Mouse (Mus musculus): Measurements from ENCODE around the gene Olfr1396.
"Not testable (repeated sequence)": the region's sequence is repeated elsewhere in the genome, so short reads cannot be mapped to it uniquely, and the experiment has no call there.

Gene Olfr1396

DNA sequence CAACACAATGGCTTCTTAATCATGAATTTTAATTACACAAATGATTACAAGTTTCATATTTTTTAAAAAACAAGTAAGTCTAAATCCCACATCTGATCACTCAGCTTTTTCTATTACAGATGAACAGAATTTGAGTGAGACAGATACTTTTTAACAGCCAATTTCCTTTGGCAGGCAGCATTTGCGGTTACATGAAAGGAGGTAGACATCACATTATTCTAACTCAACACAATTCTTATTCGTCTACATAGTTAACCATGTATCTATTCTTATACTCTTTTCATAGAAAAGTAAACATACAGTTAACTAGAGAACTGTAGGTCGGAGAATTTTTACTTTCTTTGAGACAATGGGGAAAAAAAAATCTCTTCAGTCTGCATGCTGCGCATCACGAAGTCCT lies 24.1 kb downstream of the Olfr1396 start:
- DNase-seq (ENCODE audit: low read depth, low spot score) = no peak

DNA sequence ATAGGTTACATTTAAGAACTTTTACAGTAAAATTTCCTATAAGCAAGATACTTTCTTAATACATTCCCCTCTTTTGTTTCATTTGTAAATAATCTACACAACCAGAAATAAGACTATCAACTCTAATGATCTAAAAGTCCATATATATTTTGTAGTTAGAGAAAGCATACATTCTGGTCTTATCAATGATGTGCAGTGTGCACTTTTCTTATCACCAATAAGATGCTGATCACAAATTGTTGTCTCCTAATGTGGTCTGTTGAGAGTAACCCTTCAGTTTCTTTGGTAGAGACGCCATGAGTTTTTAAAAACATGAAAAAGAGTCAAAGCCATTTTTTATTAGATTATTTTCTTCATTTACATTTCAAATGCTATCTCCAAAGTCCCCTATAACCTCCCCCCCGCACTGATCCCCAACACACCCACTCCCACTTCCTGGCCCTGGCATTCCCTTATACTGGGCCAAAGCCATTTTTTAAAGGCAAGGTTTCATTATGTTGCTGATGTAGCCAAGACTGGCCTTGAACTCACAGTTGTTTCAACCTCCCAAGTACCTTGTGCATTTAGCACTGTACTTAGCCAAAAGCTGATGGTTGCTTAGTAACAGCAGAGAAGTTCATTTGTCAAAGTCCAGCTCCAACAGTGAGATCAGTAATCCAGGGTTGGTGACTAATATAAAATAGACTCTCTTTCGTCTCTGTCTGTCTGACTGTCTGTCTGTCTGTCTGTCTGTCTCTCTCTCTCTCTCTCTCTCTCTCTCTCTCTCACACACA lies 24.8 kb downstream of the Olfr1396 start:
- DNase-seq (ENCODE audit: low read depth, low spot score) = no peak

DNA sequence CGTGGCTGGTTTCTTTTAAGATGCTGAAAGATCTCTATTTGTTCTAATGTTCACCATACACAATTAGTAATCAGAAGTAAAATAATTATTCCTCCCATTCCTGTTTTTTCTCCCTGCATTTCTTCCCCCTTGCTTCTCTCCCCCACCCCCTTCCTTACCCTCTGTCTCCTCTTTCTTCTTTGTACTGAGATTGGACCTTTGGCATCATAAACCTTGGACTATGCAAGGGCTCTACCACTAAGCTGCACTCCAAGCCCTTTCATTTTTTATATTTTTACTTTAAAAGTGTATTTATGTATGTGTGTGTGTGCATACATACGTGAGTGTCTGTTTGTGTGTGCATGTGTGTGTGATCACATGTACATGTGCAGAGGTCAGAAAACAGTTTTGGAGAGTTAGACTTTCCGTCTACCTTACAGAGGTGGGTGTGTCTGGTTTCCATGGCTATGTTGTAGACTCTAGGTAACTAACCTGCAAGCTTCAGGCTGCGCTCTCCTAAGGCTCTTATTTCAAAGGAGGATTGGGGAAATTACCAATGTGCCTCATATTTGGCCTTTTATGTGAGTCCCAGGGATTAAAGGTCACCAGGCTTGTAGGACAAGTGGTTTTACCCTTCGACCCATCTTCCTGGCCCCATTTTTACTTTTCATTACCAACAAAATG lies 25.6 kb downstream of the Olfr1396 start:
- no peak for DNase-seq (ENCODE audit: low read depth, low spot score)

DNA sequence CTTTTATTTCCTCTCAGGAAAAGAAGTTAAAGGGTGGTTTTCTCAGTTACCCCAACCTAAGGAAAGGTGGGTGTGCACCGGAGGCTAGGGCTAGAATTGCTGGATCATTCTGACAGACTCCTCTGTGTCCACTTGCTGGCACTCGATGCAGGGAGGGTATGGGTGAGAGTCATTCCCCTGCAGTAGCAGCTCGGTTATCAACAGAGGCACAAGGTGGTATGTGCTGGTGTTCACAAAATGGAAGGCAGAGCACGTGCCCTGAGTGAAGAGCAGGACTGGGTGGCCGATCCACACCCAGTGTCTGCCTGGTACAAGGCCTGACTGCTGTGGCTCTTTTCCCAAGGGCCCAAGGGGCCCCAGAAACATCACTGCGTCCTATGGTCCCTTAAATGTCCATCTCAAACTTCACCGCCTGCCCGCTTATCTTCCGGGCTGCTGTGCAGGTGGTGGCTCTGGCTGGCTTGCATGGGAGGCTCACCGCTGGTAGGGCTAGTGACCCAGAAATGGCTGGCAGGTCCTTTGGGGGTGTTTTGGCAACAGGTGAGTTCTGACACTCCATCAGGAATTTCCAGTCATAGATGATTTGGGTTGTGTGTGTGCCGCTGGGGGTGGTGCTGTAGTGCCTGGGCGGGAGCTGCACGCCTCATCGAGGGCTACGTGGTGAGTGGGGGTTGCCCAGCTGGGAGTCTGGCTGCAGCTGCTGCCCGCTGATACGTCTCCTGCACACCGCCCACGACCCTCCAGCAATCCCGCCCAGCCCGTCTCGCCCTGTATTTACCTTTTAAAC lies 26.7 kb downstream of the Olfr1396 start:
- DNase-seq (ENCODE audit: low read depth, low spot score) = no peak

DNA sequence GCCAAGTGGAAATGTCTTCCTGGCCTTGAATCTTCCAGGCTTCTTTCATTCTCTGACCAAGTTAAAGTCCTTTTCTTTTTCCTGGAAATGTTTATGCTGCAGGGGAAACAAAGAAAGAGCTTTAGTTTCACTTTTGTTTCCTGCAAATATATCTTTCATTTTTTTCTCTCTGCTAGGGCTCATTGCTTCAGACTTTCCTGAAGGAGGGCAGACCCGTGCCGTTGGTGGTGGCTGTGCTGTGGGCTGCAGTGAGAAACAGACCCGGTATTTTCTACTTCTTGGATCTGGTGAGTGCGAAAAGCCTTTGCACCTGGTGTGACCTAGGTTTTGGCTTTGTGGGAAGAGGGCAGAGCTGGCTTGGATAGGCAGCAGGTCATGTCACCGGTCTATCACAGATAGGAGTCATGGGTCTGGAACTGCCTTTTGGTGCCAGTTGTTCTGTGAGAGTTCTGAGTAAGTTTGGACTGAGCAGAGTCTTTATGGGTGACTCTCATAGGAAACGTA lies 27.8 kb downstream of the Olfr1396 start:
- DNase-seq (ENCODE audit: low read depth, low spot score) = no peak

DNA sequence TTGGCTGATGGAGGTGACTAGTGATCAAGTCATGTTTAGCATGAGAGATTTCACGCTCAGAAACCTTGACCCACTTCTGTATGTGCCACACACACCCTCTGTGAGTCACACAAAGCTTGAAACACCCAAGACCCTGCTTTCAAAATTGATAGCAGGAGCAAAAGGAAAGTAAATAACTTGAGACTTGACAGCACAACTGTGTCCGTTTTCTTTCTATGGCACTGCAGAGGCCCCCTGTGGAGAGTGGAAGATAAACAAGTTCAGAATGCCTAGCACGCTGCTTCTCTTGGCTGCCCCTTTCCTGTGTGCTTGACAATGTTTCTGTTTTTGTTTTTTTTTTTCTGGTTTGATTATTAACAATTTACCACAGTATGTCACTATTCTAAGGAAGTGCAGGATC lies 29.8 kb downstream of the Olfr1396 start:
- DNase-seq (ENCODE audit: low read depth, low spot score) = peak; percentile 16

DNA sequence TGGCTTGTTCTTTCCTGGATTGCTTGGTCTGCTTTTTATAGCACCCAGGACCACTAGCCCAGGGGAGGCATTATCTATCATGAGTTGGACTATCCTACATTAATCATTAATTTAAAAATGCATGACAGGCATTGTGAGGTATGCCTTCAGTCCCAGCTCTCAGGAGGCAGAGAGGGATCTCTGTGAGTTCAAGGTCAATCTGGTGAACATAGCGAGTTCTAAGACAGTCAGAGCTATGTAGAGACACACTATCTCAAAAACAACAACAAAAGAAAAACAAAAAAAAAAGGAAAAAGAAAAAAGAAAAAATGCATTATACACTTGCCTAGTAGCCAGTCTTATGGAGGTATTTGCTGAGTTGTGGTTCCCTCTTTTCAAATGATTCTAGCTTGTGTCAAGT lies 30.3 kb downstream of the Olfr1396 start:
- no peak for DNase-seq (ENCODE audit: low read depth, low spot score)

DNA sequence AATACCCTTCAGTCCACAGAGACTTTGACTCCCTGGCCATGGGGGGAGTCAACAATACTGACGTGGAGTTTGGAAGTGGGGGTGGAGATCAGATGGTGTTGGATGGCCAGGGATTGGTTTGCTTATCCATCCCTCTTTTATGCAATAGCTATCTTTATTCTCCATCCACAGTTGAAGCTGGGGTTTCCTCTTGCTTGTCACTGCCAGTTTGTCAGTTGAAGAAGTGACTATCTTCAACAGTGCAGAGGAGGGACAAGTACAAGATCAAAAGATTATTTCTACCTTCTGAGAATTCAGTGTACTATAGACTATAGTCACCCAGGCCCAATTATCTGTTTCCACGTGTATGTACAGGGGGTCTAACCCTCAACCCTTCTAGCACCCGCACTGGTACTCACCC lies 30.9 kb downstream of the Olfr1396 start:
- no peak for DNase-seq (ENCODE audit: low read depth, low spot score)

- DNase-seq (ENCODE audit: low read depth, low spot score) = no peak
Observed at GRCm38 (mm10) chr11:49083146-49083545, 31.5 kb downstream of the Olfr1396 start.

GRCm38 (mm10) chr11:49081886-49082285 lies 32.8 kb downstream of the Olfr1396 start:
- DNase-seq (ENCODE audit: low read depth, low spot score) = no peak

GRCm38 (mm10) chr11:49081356-49081755 lies 33.3 kb downstream of the Olfr1396 start:
- DNase-seq (ENCODE audit: low read depth, low spot score) = no peak

DNA sequence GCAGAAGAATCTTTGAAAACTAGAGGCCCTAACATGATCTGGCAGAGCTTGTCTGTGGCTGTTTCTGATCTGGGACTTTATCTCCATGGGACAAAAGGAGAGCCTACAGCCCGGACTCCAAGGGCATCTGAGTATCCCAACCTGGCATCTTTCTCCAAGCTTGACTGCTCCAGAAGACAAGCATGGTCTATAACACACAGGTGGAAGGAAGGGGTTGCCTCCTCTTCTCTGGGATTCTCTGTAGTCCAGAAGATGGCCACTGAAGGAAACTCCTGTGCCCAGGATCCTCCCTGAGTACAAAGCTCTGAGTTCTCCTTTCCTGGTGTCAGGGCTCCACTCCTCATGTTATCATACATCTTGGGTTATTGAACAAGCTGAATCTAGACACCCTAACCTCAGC lies 34.0 kb downstream of the Olfr1396 start:
- DNase-seq (ENCODE audit: low read depth, low spot score) = no peak

GRCm38 (mm10) chr11:49078719-49079118 lies 36.0 kb downstream of the Olfr1396 start:
- no peak for DNase-seq (ENCODE audit: low read depth, low spot score)

- no peak for DNase-seq (ENCODE audit: low read depth, low spot score)
Observed at GRCm38 (mm10) chr11:49077012-49077411, 37.7 kb downstream of the Olfr1396 start.

GRCm38 (mm10) chr11:49076001-49076757 lies 38.5 kb downstream of the Olfr1396 start, which contains the start of gene Ifi47:
Gene Ifi47, plus strand, starts transcription at chr11:49076587.
- DNase-seq (ENCODE audit: low read depth, low spot score) = not testable (repeated sequence)

GRCm38 (mm10) chr11:49068358-49068757 lies 46.3 kb downstream of the Olfr1396 start:
- DNase-seq (ENCODE audit: low read depth, low spot score) = no peak

GRCm38 (mm10) chr11:49063713-49064469 lies 50.8 kb downstream of the Olfr1396 start, which contains the start of gene Tgtp2:
Gene Tgtp2, minus strand, starts transcription at chr11:49064206.
- DNase-seq (ENCODE audit: low read depth, low spot score) = not testable (repeated sequence)

DNA sequence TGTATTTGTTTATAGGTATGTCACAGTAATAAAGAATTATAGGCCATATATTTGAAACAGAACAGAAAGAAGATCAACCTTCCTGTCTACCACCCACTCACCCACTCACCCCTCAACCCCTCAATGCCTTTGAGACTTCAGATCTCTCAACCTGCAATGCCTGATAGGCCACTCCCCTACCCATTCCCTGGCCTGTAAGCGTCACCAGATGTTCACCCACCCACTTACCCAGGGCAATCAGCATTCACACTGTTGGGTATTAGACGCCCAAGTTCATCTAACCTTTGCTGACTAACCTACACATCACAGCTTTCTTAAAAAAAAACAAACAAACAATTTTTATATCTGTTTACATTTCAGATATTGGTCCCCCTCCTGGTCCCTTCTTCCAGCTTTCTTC lies 52.8 kb downstream of the Olfr1396 start:
- not testable (repeated sequence) for DNase-seq (ENCODE audit: low read depth, low spot score)

- DNase-seq (ENCODE audit: low read depth, low spot score) = not testable (repeated sequence)
Observed at GRCm38 (mm10) chr11:49060061-49060460, 54.6 kb downstream of the Olfr1396 start.

Data from A20 (cell line).